Mouse (Mus musculus) layer of hippocampus, adult 11-12 months (tissue): ENCODE data around the gene Prkce.
A peak's percentile ranks its signal among the peaks of the same experiment; 100 is the strongest.
"Not testable (repeated sequence)": the region's sequence is repeated elsewhere in the genome, so short reads cannot be mapped to it uniquely, and the experiment has no call there.

ENCODE experiments used
- DNase-seq: peaks from one replicate; pipeline ENCODE4 v3.0.0; 2022; ENCODE audit warnings: low spot score

The Prkce gene

DNA sequence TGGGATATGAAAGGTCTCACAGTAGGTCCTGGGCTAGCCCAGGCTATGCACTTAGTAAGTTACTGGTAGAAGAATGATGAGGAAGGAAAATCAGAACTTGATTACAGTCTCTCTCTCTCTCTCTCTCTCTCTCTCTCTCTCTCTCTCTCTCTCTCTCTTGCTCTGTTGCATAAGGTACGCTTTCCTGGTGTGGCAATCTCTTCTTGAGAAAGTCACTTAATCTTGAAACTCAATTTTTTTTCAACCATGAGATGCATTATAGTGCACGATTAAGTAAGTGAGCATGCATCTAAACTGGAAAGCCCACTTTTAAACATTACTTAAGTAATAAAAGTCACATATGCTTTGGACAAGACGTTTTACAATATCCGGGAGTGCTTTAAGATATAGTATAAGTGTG lies 285.3 kb downstream of the Prkce start:
- DNase-seq: no peak

DNA sequence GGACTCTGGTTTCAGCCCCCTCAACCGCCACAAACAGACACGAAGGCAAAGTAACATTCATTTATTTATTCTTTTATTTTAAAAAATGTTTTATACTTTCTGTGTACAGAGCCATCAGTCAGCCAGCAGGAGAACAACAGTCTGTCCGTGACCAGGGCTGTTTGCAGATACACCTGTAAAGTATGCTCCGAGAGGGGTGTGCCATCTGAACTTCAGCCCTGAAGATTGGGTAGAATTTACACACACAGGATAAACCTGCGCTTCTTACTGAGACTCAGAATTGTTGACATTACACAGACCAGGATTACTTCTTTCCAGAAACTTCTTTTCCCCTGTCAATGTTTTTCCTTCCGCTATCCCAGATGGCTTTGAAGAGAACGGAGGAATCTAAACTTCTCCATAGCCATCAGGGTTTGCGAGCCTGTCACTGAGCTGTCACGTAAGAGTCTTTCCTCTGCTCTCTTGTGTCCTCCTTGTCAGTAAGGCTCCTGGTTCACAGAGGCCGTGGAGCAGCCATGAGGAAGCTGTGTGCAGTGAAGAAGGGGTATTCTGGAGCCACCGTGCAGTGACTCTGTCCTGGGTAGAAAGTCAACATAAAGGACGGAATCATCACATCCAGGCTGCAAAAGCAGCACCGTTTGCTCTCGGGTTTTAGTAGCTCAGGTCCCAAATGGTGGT lies 286.2 kb downstream of the Prkce start:
- DNase-seq: no peak

GRCm38 (mm10) chr17:86454351-86454706 lies 286.7 kb downstream of the Prkce start:
- DNase-seq: no peak

- no peak for DNase-seq
Measured at GRCm38 (mm10) chr17:86456512-86456911, 288.9 kb downstream of the Prkce start.

GRCm38 (mm10) chr17:86458302-86458980 lies 290.9 kb downstream of the Prkce start:
- no peak for DNase-seq

- no peak for DNase-seq
Measured at GRCm38 (mm10) chr17:86460645-86461430, 293.3 kb downstream of the Prkce start.

DNA sequence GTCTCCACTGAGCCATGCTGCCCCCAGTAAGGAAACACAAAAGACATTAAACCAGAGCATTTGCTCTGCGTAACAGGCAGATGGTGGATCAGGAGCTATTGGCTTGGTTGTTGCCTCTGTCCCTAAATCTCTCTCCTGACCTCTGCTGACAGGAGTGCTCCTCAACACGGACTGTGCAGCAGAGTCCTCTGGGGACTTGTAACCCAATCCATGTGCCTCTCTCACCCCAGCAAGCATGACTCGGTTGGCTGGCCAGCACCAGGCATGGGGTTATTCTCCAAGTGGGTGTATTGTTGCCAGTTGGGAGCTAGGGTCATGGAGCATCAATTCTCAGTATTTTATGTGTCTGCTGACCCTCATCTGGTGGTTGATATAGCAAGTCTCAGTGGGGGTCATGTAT lies 295.8 kb downstream of the Prkce start:
- DNase-seq: no peak

- no peak for DNase-seq
Measured at GRCm38 (mm10) chr17:86464197-86464596, 296.6 kb downstream of the Prkce start.

DNA sequence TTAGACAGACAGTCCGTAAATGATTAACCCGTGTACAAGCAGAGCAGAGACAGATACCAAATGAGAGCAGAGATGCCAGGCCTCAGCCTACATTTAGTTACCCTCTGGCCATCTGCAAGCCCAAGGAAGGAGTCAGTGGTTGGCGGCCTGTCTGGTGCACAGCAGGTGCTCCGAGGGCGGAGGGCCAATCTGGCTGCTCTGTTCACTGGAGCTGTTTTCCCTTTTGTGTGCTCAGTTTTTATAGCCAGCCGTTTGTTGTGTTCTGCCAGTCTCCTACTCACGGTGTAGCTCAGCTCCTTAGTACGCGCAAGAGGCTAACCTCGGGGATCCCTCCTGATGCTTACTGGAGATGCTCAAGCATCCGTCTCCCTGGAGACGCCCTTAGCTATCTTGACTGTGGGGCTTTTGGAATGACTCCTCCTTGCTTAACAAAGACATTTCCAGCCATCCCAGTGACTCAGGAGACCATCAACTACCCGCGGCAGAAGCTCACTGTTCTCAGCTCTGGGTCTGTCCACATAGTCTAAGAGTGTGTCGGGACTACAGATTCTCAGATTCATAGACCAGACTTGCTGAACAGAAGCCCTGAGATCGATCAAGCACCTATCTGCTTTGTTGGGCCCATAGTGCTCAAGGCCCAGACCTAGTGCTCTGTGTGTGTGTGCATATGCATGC lies 297.2 kb downstream of the Prkce start:
- peak; percentile 76 for DNase-seq

DNA sequence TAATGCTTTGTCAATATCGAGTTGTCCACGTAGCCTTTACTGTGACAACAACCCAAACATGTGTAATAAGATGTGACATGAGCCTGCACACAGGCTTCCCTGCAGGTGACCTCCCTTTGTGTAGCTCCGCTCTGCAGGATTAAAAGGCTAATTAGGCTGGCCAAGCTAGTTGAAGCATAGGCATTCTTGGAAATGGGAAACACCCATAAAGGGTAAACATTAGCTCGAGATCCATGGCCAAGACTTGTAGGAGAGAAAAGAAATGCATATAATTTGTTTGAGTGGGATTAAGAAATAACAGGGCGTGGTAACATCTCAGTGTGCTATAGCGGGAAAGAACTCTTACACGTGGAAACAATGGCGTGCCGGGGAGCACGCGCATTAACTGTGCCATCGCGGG lies 298.3 kb downstream of the Prkce start:
- DNase-seq: no peak

DNA sequence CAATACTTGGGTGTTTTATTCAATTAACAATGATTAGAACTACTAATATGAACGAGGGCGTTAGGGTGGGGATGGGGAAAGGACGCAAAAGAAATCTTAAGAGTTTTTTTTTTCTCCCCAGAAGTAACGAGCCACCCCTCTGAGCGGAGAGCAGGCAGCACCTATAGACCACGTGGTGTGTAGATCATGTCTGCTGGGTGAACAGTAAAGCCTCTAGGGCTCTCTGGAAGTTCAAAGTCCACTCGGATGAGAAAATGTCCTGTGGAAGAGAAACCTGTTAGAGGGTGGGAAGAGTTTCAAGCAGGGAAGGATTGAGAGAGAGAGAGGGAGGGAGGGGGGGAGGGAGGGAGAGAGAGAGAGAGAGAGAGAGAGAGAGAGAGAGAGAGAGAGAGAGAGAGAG lies 298.8 kb downstream of the Prkce start:
- DNase-seq: no peak

- DNase-seq: no peak
Measured at GRCm38 (mm10) chr17:86466871-86467270, 299.3 kb downstream of the Prkce start.

- DNase-seq: no peak
Measured at GRCm38 (mm10) chr17:86467291-86467898, 299.8 kb downstream of the Prkce start.

DNA sequence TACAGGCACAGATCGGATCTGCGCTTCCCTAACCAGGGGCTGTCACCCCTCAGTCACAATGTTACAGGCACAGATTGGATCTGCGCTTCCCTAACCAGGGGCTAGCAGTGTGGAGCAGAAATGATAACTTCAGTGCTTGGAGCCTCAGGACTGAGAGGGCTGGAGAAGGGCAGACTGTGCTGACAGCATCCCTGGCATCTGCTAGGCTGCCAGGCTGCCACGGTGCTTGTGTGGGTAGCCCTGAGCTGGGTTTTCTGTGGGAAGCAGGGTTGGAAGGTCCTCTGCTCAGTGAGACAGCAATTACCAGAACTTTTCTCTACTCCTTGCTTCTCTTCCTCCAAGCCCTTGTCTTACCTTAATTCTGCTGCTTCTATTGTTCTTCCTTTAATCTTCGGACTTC lies 300.4 kb downstream of the Prkce start:
- no peak for DNase-seq

DNA sequence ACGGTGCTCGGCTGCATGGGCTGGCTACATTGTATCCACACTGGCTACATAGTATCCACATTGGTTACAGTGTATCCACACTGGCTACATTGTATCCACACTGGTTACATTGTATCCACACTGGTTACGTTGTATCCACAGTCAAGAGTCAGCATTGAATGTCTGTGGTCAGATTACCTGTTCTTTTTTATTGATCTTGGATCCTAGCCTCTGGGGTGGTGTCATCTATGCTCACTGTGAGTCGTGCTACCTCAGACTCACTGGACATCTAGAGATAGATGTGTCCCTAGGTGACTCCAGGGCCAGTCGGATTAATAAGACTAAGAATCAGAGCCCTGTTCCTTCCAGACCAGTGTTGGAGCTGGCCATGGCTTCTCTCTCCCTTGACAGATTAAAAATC lies 302.6 kb downstream of the Prkce start:
- no peak for DNase-seq

DNA sequence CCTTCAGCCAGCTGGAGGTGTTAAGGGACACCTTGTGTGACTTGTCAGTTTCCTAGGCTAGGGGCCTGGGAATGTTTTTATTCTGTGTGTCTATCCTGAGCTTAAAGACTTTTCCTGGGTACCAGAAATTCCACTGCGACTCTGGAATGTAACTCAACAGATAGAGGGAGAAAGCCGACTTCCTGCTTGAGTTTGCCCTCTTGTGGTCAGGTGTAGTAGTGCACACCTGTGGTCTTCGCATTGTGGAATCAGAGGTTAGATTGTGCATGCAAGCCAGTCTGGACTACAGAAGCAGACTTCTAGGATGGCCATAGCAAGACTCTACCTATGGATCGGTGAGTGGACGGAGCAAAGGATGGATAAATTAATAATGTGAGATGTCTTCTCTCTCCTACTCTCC lies 304.1 kb downstream of the Prkce start:
- peak; percentile 55 for DNase-seq

DNA sequence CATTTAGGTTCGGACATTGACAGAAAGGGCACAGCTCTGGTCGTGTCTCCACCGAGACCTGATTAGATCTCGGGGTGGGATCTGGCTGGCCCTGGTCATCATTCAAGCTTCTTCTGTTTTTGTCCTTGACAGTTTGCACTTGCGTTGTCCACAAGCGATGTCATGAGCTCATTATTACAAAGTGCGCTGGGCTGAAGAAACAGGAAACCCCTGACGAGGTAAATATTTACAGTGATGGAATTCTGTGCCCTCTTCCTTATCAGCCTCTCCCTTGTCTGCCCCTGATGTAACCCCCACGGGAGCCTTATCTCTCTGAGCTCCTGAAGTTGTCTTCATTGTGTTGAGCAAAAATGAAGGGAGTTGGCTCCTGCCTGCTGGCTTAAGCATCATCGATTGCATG lies 309.1 kb downstream of the Prkce start:
- no peak for DNase-seq

DNA sequence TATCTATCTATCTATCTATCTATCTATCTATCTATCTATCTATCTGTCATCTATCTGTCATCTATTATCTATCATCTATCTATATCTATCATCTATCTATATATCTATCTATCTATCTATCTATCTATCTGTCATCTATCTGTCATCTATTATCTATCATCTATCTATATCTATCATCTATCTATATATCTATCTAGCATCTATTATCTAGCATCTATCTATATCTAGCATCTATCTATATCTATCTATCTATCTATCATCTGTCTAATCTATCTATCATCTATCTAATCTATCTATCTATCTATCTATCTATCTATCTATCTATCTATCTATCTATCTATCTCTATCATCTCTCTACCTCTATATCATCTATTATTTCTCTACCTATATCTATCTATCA lies 309.8 kb downstream of the Prkce start:
- not testable (repeated sequence) for DNase-seq

DNA sequence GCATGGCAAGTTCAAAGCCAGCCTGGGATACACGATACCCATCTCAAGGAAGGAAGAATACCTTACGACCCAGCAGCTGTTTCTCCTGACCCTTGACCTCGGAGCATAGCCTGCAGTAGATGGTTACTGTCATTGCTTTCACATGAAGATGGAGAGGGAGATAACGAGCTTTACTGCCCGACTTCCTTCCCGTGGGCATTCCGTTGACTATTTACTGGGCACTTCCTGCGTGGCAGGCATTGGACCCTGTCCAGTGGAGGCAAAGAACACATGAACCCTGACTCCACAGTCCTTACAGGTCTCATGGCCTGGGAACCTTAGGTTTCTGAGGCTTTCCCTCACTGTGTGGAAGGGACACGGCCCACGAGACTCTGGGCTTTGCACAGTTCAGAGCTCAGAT lies 311.8 kb downstream of the Prkce start:
- no peak for DNase-seq

- no peak for DNase-seq
Measured at GRCm38 (mm10) chr17:86482675-86483074, 315.1 kb downstream of the Prkce start.

GRCm38 (mm10) chr17:86484087-86484737 lies 316.6 kb downstream of the Prkce start:
- DNase-seq: peak; percentile 84

DNA sequence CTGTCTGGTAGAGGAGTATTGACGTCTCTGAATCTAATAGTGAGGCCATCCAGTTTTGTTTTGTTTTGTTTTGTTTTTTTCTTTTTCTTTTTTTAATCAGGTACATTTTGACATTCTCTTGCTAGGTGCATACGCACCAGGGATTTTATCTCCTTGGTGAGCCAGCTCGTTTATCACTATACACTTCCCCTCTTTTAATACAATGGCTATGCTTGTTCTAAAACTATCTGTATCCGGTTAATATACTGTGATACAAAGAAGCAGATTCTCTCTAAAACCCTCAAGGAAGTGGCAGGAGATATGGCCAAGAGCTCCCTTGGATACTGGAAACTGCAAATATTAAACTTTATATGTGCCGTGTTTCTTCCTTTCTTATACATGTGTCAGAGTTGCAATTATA lies 319.1 kb downstream of the Prkce start:
- no peak for DNase-seq
